Mouse (Mus musculus) activated CD4-positive, CD25-positive, alpha-beta regulatory T cell (primary cell): ENCODE data around the gene Brix1. TPM values are rescaled to one million over a fixed set of nuclear protein-coding genes. Genes with fewer than 3 reads are reported as not detected.

Source experiments
- polyA plus RNA-seq, 2 experiments: library from polyadenylated mRNA; unstranded; fragments of 100-300 nt; shearing (Covaris generic); gene quantifications; one replicate each; pipeline ENCODE4 v1.2.1; 2017

Gene Brix1
- 100 to 1,000 TPM in 1 of 2 experiments, 10 to 100 TPM in 1; 83.4 to 125 TPM for polyA plus RNA-seq

DNA sequence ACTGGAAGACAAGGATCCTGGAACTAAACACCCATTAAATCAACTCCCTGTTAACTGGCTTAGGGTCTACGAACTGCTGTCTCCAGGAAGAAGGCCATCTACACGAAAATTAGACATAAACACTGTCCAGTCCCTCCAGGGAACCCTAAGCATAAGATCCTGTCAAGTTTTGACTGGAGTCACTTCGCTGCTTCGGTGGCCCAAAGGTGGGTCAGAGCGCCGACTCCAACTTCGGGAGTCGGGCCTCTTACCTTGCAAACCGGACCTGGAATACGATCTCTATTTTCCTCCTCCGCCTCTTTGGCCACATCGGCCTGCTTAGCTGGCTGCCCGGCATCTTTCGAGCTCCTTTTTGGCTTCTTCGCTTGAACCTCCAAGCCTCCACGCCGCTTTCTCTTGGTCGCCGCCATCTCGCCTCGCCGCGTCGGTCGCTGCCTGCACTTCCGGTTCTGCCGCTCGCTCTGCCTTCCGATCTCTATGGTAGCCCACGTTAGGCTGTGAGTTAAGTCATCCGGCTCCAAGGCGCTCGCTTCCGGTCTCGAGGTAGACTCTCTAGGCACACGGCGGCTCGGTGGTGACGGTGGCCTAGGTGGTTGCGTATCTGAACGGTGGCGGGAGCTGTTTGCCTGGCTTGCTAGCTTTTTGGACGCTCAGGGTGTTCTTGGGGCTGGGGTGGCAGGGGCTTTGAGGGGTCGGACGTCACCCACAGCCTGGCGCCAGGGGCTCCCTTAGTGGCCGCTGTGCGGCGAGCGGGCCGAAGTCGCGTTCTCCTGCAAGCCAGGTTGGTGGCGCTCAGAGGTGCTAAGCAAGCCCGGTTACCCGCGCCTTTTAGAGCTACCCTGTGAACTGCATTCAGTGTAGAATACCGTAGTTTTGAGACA, at the start of gene Brix1, which contains the start of gene Rad1:
Gene Brix1, minus strand, starts transcription at position 464 of the 881 bp plus-strand sequence.
Gene Rad1, plus strand, starts transcription at position 535 of the 881 bp plus-strand sequence.

DNA sequence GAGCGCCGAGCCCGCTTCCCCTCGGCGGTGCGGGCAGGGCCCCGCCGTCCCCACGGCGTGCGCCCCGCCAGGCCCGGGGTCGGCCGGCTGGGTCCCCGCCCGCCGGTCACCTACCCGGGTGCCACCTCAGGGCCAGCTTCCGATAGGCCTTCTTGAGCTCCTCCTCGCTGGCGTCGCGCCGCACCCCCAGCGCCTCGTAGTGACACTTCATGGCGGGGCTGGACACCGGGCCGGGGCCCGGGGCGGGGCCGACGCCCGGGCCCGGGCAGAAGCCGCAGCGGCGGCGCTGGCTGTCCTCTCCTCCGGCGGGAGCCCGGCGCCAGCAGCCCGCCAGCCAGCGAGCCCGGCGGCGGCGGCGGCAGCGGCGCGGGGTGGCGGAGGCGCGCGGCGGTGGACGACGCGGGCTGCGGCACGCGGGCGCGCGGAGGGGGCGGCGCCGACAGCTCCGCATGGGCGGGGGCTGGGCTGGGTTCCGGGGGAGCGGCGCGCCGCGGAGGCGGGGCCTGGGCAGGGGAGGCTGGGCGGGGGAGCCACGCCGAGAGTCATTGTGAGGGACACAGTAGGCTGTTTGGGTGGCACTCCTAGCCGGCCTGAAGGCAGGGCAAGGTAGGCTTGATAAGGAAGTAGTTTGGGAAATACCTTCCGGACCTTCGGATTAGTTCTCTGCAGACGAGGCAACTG, 15.5 kb downstream of the Brix1 start, which contains the start of gene Dnajc21:
Gene Dnajc21, minus strand, starts transcription at position 366 of the 681 bp plus-strand sequence.

Other genes with a start within 250 kb of the Brix1 start
- gene Gm21973, start 160.6 kb downstream of the Brix1 start, polyA plus RNA-seq: not detected
- gene Agxt2, start 127.4 kb downstream of the Brix1 start, polyA plus RNA-seq: not detected
- 10 to 100 TPM; 29.2 to 34.7 TPM for gene Dnajc21, start 15.4 kb downstream of the Brix1 start, polyA plus RNA-seq
- 10 to 100 TPM; 42.4 to 42.8 TPM for gene Rad1, start 71 bp upstream of the Brix1 start, polyA plus RNA-seq
- gene Ttc23l, start 72.7 kb upstream of the Brix1 start, polyA plus RNA-seq: not detected
- 1 to 10 TPM; 2.0 to 2.5 TPM for gene Rai14, start 228.7 kb upstream of the Brix1 start, polyA plus RNA-seq